Mouse (Mus musculus): ENCODE data around the gene Pnkp. TPM values are rescaled to one million over a fixed set of nuclear protein-coding genes. Genes with fewer than 3 reads are reported as not detected.
A peak's percentile ranks its signal among the peaks of the same experiment; 100 is the strongest.

The Pnkp gene
- total RNA-seq, 2 experiments from 2014 or later = 32.6 to 38.4 TPM

GRCm38 (mm10) chr7:44851625-44852234 lies 5.2 kb upstream of the Pnkp start:
- no peak for DNase-seq (ENCODE audit: low spot score in 2 of 2)

DNA sequence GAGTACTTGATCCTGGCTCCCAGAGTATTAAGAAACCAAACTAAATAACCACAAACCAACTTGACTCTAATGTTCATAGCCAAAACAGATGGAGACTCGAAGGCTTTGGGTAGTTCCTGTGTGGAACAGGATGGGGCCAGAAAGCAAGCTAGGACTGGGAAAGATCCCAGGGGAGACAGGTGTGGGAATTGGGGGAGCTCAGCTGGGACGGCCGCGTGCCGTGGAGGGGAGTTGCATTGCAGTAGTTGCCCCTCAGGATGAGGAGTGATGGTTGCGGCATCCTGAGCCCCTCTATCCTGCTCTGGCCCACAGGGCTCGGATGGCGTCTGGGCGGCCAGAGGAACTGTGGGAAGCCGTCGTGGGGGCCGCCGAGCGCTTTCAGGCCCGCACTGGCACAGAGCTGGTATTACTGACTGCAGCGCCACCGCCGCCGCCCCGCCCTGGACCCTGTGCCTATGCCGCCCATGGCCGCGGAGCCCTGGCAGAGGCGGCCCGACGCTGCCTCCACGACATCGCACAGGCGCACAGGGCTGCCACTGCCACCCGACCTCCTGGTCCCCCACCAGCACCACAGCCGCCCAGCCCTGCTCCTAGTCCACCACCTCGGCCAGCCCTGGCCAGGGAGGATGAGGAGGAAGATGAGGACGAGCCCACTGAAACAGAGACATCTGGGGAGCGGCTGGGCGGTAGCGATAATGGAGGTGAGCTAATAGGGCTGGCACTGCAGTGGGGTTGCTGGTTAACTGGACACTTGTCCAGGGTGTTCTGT lies 4.5 kb upstream of the Pnkp start:
- DNase-seq (ENCODE audit: low spot score in 2 of 2) = no peak

DNA sequence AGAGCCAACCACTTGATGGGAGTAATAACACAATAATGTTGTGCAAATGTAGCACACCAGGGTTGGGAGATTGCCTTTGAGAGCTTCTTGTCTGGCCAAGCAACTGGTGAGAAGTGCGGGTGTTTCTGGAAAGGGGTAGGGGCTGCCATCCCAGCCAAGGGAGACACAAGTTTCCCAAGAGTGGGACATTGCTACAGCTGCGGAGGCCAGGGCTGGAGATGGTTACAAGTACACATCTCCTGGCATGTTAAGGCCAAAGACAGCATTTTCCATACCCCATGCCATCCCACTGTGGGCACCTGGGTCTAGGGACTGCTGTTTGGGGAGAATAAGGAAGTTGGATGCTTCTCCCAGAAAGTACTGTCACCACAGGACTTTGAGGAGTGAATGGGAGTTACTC lies 3.9 kb upstream of the Pnkp start:
- no peak for DNase-seq (ENCODE audit: low spot score in 2 of 2)

GRCm38 (mm10) chr7:44853596-44854355 lies 3.2 kb upstream of the Pnkp start:
- no peak for DNase-seq (ENCODE audit: low spot score in 2 of 2)

DNA sequence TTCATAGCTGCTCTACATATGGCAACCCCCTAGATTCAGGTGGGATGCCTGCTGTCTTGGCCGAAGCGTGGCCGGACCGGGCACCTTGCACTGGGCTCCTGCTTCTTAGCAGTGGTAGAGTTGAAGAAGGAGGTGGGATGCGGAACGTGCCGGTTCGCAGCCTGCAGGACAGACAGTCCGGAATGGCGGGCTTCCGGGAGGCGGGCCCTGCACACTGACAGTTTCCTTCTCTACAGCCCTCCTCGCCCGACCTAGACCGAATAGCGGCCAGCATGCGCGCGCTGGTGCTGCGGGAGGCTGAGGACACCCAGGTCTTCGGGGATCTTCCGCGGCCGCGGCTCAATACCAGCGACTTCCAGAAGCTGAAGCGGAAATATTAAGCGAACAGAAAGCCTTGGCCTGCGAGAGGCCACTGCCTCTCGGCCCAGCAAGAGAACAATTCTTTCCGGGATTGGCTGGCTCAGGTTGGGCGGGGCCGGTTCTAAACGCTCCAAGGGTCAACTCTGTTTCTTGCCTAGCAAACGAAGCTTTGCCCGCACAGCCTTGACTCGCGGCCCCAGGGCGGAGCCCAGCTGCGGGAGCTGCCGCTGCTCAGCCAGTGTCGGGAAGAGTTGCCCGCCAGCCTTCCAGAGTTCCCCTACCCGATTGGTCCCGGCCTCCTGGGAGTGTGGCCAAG lies 2.4 kb upstream of the Pnkp start:
- peak; percentile 73 to 80 for DNase-seq (ENCODE audit: low spot score in 2 of 2)

- no peak for DNase-seq (ENCODE audit: low spot score in 2 of 2)
Measured at GRCm38 (mm10) chr7:44855036-44855435, 1.9 kb upstream of the Pnkp start.

DNA sequence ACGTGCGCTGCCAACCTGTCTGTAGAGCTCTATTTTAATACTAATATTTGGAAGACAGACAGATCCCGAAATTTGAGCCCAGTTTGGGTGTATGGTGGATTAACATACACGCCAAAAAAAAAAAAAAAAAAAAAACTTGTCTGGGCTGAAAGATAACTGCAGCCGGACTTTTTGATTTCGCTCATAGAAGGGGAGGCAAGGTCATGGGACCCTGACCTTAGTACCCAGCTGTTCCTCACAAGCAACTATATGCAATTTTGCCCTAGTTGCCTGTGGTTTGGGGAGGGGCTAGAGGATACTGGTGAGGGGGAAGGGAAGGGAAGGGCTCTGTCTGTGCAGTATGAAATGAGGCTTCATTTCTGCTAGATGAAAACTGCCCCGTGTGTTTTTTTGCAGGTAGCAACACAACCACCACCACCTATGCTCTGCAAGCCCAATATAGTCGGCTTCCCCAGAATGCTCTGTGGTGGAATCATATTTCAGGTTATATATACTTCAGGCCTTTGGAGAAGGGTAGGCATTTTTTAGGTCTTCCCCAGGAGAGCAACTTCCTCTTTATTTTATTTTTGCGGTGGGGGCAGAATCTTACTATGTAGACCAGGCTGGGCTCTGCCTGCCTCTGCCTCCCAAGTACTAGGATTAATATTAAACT lies 548 bp upstream of the Pnkp start:
- DNase-seq (ENCODE audit: low spot score in 2 of 2) = no peak

GRCm38 (mm10) chr7:44857905-44858304 lies 966 bp downstream of the Pnkp start:
- no peak for DNase-seq (ENCODE audit: low spot score in 2 of 2)

- no peak for DNase-seq (ENCODE audit: low spot score in 2 of 2)
Measured at GRCm38 (mm10) chr7:44859896-44860295, 3.0 kb downstream of the Pnkp start.

DNA sequence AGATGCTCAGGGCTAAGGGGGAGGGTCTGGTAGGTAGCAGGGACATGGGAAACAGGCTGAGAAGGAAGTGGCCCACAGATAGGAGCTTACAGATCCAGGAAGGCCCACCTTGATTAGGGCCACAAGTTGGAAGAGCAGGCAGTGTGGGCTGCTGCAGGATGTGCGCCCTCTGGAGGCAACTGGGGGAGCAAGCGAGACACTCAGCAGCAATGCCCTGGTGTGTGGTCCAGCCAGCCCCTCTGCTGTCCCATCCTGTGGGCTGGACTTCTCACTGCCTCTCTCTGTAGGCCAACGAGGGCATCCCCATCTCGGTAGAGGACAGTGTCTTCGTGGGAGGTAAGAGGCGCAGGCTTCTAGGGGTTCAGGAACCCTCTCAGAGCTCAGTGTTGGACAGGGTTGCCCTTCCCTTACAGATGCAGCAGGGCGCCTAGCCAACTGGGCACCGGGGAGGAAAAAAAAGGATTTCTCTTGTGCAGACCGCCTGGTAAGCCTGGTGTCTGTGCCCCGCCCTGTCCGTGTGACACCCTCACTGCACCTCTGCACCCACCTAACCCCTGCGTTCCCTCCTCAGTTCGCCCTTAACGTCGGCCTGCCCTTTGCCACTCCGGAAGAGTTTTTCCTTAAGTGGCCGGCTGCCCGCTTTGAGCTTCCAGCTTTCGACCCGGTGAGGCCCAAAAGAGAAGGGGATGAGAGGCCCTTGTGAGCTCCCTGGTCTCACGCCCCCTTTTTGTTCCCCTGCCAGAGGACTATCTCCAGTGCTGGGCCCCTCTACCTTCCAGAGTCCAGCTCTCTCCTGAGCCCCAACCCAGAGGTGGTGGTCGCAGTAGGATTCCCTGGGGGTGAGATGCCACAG lies 3.9 kb downstream of the Pnkp start:
- DNase-seq (ENCODE audit: low spot score in 2 of 2) = peak; percentile 78 to 82

- DNase-seq (ENCODE audit: low spot score in 2 of 2) = no peak
Measured at GRCm38 (mm10) chr7:44861429-44861816, 4.5 kb downstream of the Pnkp start.

GRCm38 (mm10) chr7:44862434-44862833 lies 5.5 kb downstream of the Pnkp start:
- peak in 1 of 2 experiments; percentile 28 for DNase-seq (ENCODE audit: low spot score in 2 of 2)

DNA sequence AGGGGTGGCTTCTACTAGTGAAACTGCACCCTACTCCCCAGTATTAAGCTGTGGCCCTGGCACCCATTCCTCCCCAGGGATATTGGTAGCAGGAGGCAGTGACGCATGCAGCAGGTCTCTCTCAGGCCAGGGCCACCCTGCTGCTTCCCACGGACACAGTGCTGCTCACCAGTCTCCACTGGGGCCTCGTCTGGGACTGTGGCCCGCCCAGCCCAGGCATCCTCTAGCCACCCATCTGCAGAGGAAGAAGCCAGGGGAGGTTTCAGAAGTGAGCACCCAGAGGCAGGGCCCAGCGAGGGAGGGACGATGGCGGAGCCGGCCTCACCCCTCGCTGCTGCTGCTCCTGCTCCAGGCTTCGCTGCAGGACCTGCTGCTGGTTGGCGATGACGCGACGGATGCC lies 6.3 kb downstream of the Pnkp start:
- no peak for DNase-seq (ENCODE audit: low spot score in 2 of 2)

DNA sequence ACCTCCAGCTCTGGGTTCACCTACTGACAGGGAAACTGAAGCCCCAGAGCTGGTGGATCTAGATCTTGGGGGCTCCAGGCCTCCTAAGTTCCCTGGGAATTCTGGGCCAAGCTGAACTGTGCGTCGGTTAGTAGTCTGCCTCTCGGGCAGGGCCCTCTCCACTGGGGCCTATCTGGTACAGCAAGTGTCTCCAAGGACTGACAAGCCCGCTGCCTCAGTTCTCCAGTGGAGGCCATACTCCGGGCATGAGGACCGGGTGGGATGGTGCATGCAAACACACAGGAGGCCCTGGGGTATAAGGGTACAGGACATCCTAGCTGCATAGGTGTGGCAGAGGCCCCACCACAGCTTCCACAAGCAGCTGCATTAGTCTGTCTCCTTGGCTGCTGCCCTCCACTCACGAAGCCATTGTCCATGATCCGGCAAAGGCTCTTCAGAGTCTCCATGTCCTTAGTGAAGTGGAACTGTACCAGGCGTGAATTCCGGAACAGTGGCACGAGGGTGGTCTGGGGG lies 7.1 kb downstream of the Pnkp start:
- DNase-seq (ENCODE audit: low spot score in 2 of 2) = no peak

DNA sequence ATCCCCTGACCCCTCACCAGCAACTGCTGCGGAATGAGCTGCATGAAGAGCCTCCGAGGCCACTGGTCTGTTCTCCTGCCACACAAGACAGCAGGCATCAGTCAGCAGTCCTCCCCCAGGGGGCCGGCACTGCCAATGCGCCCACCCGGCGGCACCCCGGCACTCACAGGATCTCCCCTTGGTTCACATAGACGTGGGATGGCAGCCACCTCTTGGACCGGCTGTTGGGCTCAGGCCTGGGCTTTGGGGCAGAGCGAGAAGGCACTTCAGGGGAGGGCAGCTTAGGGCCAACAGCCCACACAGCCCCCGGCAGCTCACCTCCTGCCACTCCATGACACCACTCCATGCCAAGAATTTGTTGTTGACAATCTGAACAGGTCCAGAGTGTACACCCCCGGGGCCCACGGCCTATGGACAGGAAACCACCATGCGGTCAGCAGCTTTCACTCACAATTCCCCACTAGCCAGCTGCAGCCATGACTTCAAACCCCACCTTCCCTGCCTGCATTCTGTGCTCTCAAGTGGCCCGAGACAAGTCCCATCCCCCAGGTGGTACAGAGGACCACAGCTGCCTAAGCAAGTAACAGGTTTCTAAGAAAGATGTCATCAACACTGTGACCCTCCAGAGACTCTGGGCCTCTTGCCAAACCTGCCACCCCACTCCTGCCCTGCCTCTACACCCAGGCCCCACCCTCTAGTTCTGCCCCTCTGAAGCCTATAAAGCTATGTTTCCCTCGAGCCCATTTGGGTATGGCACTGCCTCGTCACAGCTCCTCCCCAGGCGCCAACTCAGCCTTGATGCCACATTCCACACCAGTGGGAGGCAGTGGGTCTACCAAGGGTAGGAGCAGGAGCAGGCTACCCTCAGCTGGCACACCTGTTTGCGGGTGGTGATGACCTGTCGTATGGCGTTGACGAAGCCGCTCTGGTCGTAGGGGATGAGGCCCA lies 7.9 kb downstream of the Pnkp start:
- no peak for DNase-seq (ENCODE audit: low spot score in 2 of 2)

- peak in 1 of 2 experiments; percentile 47 for DNase-seq (ENCODE audit: low spot score in 2 of 2)
Measured at GRCm38 (mm10) chr7:44866276-44867009, 9.5 kb downstream of the Pnkp start.

GRCm38 (mm10) chr7:44867010-44867702 lies 10.2 kb downstream of the Pnkp start:
- DNase-seq (ENCODE audit: low spot score in 2 of 2) = no peak
